Mouse (Mus musculus) frontal cortex, postnatal 36 days (tissue): ENCODE data around the gene Fank1.
A peak's percentile ranks its signal among the peaks of the same experiment; 100 is the strongest.

Experiments
- DNase-seq, 2 experiments: peaks; one replicate each; pipeline ENCODE4 v3.0.0; 2022; ENCODE audit warnings: low spot score in 2 of 2

Gene Fank1

GRCm38 (mm10) chr7:133891796-133892195, 115.1 kb downstream of the Fank1 start:
- no peak for DNase-seq

GRCm38 (mm10) chr7:133899391-133899790, 122.7 kb downstream of the Fank1 start:
- DNase-seq, result no peak

- DNase-seq, result no peak
These were observed 132.3 kb downstream of the Fank1 start for GRCm38 (mm10) chr7:133908966-133909365.

GRCm38 (mm10) chr7:133909833-133910375, 133.2 kb downstream of the Fank1 start:
- no peak for DNase-seq

- DNase-seq, result peak; percentile 40 to 74
These were observed 135.2 kb downstream of the Fank1 start for GRCm38 (mm10) chr7:133911881-133912280.

- no peak for DNase-seq
These were observed 139.6 kb downstream of the Fank1 start for GRCm38 (mm10) chr7:133916230-133916629.

- no peak for DNase-seq
These were observed 142.6 kb downstream of the Fank1 start for GRCm38 (mm10) chr7:133919306-133919705.

- peak; percentile 73 to 76 for DNase-seq
These were observed 143.3 kb downstream of the Fank1 start for GRCm38 (mm10) chr7:133919918-133920317.

- DNase-seq, result no peak
These were observed 144.1 kb downstream of the Fank1 start for GRCm38 (mm10) chr7:133920724-133921123.

GRCm38 (mm10) chr7:133921291-133921690, 144.6 kb downstream of the Fank1 start:
- peak in 1 of 2 experiments; percentile 27 for DNase-seq

- no peak for DNase-seq
These were observed 147.3 kb downstream of the Fank1 start for GRCm38 (mm10) chr7:133923994-133924393.

- DNase-seq, result no peak
These were observed 149.1 kb downstream of the Fank1 start for GRCm38 (mm10) chr7:133925771-133926170.

GRCm38 (mm10) chr7:133928981-133929380, 152.3 kb downstream of the Fank1 start:
- no peak for DNase-seq
